Mouse (Mus musculus): ENCODE measurements around the gene Pth. TPM values are rescaled to one million over a fixed set of nuclear protein-coding genes. Genes with fewer than 3 reads are reported as not detected.
A peak's percentile ranks its signal among the peaks of the same experiment; 100 is the strongest.

The Pth gene
- not detected for polyA plus RNA-seq (2017; shearing (Covaris generic))

GRCm38 (mm10) chr7:113388470-113388869 is at the start of gene Pth:
Gene Pth, minus strand, starts transcription at chr7:113388570.
- no peak for ATAC-seq

DNA sequence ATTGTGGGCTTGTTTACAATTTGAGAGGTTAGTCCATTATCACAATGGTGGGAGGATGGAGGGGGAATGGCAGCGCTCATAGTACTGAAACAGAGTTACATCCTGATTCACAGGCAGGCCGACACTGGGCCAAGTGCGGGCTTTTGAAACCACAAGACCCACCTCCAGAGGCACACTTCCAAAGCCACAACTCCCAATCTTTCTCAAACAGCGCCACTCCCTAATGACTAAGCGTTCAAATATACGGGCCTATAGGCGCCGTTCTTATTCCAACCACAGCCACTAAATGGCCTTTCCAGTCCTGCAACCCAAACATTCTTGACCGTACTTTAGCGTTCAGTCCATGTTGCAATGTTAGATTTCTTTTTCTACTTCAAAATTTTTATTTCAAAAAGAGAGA is 47.9 kb upstream of the Pth start:
- no peak for ATAC-seq

DNA sequence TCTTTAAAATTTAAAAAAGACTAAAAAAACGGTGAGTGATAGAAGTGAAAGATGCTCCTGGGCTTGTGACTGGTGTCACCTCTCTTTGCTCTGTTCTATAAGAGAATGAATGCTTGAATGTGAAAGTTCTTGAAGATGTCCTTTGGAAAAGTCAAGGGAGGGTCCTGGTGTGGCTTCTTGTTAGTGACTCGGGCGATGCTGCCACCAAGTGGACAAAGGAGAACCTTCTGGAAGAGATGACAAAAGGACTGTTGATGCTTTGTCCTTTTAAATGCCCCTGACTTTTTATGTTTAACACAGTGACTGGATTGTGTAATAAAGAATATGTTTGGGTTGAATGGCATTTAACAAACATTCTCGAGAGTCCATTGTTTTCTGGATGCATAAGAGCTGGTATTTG is 45.9 kb upstream of the Pth start:
- ATAC-seq = no peak

DNA sequence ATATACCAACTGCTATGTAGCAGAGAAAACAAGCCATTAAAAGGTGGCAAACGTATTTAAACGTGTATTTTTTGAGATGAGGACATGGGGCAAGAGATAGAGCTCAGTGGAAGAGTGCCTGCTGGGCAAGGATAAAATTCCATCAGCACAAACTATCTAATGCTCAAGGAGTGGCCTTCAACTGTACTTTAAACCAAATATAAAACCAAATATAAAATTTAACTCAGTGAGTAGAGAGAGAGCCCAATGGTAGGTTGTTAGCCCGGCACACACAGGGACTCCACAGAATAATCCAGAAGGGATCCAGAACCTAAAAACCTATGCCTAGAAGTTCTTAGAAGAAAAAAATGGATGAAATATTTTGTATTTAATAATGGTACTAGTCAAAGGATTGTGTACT is 45.1 kb upstream of the Pth start:
- no peak for ATAC-seq

GRCm38 (mm10) chr7:113432891-113433290 is 44.5 kb upstream of the Pth start:
- no peak for ATAC-seq

DNA sequence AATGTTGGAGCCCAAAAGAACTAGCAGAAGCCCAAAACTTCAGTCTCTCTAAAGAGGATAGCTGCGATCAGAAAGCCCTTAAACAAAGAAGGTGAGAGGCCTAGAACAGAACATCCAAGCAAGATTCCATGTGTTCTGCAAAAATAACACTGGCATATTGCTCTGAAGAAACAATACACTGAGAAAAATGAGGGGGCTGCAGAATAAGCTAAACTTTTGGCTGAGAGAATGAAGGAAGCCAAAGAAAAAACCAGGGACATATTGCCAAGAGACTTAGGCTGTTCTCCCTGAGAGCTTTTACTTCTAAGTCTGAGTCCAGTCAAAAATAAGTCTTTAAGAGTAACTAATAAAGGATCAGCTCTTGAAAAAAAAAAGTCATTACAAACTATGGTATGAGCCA is 32.4 kb upstream of the Pth start:
- ATAC-seq = no peak

DNA sequence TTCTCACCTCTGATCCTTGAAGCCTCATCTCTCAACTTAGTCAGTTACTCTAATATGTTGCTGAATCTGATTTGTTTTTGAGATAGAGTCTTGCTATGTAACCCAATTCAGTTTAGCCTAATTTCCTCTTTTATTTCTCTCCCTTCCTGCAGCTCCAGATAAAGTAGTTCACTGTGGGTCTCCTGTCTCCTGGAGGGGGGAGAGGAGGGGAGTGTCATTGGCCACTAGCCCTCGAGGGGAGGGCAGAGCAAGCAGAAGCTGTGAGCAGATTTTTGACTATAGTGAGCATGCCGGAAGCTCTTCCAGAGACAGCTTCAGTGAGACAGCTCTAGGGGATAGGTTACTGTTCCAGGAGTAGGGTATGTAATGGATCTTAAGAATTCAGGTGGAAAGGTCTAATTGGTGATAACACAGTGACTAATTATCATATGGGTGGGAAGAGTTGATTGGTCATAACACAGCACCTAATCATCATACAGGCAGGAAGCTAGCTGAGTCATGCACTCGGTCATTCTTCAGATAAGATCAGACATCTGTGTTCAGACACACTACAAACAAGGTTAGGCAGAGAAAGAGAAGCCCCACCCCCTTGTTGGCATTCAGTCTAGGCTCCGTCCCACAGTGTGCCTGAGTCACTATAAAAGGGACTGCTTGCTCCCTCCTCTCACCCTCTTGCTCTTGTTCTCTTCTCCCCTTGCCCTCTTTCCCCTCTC is 30.9 kb upstream of the Pth start:
- ATAC-seq = peak; percentile 97

GRCm38 (mm10) chr7:113416536-113416935 is 28.2 kb upstream of the Pth start:
- ATAC-seq = no peak

DNA sequence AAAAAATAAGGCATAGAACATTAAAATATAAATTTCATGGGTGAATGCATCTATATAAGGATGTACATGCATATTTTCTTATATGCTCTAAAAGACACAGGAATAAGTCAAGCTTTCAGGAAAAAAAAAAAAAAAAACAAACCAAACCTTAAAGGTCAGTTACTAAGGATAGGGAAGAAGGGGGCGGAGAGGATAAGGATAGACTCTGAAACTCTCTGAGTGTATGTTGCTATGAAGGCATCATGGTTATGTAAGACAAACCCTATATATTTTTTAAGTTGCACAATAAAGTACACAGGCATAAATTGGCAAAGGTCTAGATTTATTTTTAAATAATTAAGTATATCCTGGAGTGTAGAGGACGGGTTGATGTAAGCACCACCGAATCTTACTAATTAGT is 26.9 kb upstream of the Pth start:
- no peak for ATAC-seq

GRCm38 (mm10) chr7:113408712-113409111 is 20.3 kb upstream of the Pth start:
- no peak for ATAC-seq

GRCm38 (mm10) chr7:113398083-113398482 is 9.7 kb upstream of the Pth start:
- ATAC-seq = no peak

- no peak for ATAC-seq
Observed at GRCm38 (mm10) chr7:113396661-113397060, 8.3 kb upstream of the Pth start.

GRCm38 (mm10) chr7:113391619-113392018 is 3.2 kb upstream of the Pth start:
- ATAC-seq = no peak

DNA sequence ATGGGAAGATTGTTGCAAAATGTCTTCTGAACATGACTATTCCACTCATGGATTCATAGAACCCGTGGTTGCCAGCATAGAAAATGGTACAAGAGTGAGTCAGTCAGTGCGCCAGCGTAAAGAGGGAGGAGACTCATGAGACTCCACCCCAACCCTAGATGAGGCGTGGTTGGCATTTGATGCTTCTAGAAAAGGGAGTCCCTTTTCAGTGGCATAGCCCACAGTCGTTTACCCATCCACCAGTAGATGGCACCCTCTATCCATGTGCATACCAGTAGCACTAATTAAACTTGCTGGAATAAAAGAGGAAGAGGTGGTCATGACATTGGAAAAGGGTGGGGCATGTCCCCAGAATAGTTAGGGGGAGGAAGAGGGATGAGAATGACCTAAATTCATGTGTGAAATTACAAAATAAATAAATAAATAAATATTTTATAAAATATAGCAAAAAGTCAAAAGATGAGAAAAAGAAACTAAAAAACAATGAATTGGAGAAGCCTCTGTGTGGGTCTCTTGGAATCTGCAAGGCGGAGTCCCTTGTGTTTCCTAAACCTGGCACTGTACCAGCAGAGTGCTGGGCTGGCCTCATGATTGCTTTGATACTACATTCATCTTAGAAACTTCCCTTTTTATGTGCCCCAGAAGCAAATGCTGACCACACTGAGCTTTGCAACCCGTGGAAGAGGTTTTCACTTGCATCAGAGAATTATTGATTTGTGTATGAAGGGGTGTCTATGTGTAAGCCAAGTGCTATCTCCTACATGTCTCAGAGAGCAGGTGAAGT is 10.3 kb downstream of the Pth start:
- ATAC-seq = peak; percentile 98

DNA sequence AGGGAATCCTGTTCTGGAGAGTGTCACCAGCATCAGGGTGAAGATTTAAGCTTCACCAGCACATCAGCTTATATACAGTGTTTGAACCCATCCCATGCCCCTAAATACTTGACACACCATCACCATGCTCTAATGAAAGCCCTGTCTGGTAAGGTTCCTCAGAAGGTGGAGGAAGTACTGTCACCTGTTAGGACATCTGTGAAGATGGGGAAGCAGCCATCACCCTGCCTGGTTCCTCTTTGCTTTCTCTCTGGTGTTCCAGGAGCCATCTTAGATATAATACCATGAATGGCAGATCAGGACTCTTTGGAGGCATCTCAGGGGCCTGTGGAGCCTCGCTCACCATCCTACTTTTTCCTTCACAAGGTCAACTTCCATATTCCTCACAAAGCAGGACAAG is 15.7 kb downstream of the Pth start:
- no peak for ATAC-seq

GRCm38 (mm10) chr7:113369620-113370340 is 18.6 kb downstream of the Pth start:
- peak; percentile 61 for ATAC-seq

DNA sequence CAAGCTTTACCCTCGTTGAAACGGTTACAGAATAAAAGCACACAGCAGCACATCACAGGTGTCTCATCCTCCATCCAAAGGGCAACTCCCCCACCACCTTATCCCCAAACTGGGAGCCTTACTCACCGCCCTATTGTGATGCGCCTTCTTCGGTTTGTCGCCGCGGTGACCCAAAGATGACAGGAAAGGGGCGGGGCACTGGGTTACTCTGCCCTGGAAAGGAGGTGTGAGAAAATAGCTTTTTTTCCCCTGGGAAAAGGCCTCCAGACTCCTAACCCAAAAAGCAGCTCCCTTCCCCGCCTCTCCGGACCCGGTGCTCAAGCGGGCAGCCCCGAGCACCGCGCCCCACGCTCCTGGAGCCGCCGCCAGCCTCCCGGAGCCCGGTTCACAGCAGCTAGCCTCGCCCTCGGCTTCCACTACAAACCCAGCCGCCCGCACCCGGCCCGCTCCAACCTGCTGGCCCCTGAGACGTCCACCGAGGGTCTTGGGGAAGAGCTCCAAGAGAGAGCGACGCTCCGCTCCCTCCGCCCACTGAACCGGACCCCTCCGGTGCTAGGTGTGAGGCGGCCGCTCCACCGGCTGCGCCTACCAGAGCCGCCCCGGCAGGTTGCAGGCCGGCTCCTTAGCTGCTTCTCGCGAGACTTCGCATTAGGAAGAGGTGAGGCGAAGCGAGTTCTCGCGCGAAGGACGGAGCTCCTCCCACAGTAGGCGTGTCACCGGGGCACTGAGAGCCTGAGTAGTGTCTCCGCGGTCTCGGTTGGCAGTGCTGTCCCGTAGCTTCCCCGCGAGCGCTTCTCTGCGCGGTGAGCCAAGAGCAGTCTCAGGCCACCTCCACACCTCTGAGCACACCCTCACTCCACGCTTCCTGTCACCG is 19.4 kb downstream of the Pth start, which contains the start of gene Btbd10:
TSS of gene Btbd10 (minus strand) at position 647 of the 874 bp plus-strand sequence.
- peak; percentile 93 for ATAC-seq

DNA sequence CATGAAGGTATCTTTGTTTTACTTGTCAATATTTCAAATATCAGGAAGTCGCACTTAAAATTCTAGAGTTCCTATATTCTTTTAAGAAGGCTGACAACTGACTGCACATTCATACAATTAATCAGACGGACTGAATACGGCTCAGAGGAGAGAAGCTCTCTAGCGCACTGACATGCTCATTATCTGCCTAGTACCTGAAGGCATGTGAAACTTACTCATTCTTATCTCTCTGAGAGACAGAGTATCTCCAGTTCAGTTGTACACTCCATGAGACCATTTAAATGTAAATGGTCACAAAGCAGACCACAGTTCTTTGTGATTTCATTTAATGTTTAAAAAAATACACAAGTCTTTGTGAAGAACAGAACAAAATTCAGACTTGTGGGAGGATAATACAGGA is 20.9 kb downstream of the Pth start:
- no peak for ATAC-seq

DNA sequence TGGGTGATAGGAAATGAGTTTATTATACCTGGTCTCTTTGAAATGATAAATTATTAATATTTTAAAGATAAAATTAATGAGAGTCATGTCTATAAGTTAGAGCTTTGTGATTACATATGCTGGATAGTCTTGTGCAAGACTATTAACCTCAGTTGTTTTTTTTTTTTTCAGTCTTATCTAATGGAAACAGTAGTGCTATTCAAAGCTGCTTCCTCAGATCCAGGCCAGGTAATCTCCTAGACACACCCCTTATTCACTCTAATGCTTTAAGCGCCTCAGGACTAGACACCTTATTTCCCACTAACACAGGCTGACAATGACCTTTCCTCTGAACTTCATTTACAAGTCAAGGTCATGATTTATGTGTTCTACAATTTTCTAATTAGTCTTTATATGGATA is 39.3 kb downstream of the Pth start:
- no peak for ATAC-seq

DNA sequence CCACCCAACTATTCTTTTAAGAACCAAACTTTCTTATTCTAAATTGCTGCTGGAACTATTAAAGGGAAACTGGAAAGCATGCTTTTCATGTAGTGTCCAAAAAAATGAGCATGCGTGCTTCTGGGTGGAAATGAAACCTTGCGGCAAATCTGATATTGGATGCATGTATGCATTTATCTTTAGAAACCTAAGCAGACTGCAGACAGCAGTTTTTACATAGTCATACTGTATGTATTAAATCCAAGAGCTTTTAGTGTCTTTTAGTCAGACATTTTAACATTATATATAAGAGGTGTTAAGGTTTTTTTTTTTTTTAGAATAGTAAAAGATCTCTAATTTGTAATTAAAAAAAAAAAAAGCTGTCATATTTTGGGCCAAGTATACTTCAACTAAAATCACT is 40.7 kb downstream of the Pth start:
- no peak for ATAC-seq

DNA sequence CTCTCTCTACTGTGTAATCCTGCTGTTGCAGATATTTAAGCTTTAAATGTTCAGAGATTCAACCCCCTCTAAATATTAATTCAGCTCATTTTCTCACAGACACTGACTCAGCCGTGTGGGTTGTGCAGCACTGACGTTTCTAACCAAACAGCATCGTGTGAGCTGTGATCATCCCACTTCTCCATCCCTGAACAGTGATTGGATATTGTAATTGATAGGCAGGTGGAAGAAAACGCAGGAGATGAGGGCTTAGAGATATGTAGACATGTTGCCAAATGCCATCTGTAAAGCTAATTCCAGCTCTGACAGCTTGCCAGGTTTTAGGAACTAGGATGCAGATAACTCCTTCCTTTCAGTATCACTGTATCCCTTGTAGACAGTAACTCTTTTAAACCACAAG is 41.1 kb downstream of the Pth start:
- no peak for ATAC-seq
